Mouse (Mus musculus): ENCODE measurements around the gene Mettl14. TPM values are rescaled to one million over a fixed set of nuclear protein-coding genes. Genes with fewer than 3 reads are reported as not detected.

Mettl14 gene
- polyA plus RNA-seq, 1 experiment from 2014 or later = 22.6 TPM

Other genes starting within 250 kb of the Mettl14 start
- gene Synpo2, start 150.0 kb downstream of the Mettl14 start, polyA plus RNA-seq (2016; fragmentation: Nextera tagmentation; extraction: Ambion mirVana) = 23.7 and 26.8 TPM in 2 replicates
- 77.5 and 79.4 TPM in 2 replicates for gene Sec24d, start 118.7 kb downstream of the Mettl14 start, polyA plus RNA-seq (2016; fragmentation: Nextera tagmentation; extraction: Ambion mirVana)
- 1.5 and 1.6 TPM in 2 replicates for gene Prss12, start 60.8 kb upstream of the Mettl14 start, polyA plus RNA-seq (2016; fragmentation: Nextera tagmentation; extraction: Ambion mirVana)

All from heart, embryonic 12.5 days (tissue).